Mouse (Mus musculus): Measurements from ENCODE around the gene Prkd1.
A peak's percentile ranks its signal among the peaks of the same experiment; 100 is the strongest.

Prkd1 gene

GRCm38 (mm10) chr12:50558231-50558630 is 90.7 kb downstream of the Prkd1 start:
- DNase-seq (ENCODE audit: low spot score in 2 of 2), result no peak

- no peak for DNase-seq (ENCODE audit: low spot score in 2 of 2)
Observed at GRCm38 (mm10) chr12:50554214-50554613, 94.7 kb downstream of the Prkd1 start.

GRCm38 (mm10) chr12:50549860-50550555 is 98.9 kb downstream of the Prkd1 start:
- DNase-seq (ENCODE audit: low spot score in 2 of 2), result peak; percentile 86

- DNase-seq (ENCODE audit: low spot score in 2 of 2), result peak; percentile 31 to 34
Observed at GRCm38 (mm10) chr12:50546394-50546793, 102.5 kb downstream of the Prkd1 start.

- no peak for DNase-seq (ENCODE audit: low spot score in 2 of 2)
Observed at GRCm38 (mm10) chr12:50545610-50545919, 103.3 kb downstream of the Prkd1 start.

GRCm38 (mm10) chr12:50544855-50545609 is 103.9 kb downstream of the Prkd1 start:
- no peak for DNase-seq (ENCODE audit: low spot score in 2 of 2)

GRCm38 (mm10) chr12:50540793-50541192 is 108.1 kb downstream of the Prkd1 start:
- DNase-seq (ENCODE audit: low spot score in 2 of 2), result no peak

GRCm38 (mm10) chr12:50538296-50538965 is 110.5 kb downstream of the Prkd1 start:
- peak; percentile 45 to 79 for DNase-seq (ENCODE audit: low spot score in 2 of 2)

GRCm38 (mm10) chr12:50537761-50538160 is 111.1 kb downstream of the Prkd1 start:
- DNase-seq (ENCODE audit: low spot score in 2 of 2), result no peak

- no peak for DNase-seq (ENCODE audit: low spot score in 2 of 2)
Observed at GRCm38 (mm10) chr12:50537006-50537405, 111.9 kb downstream of the Prkd1 start.

GRCm38 (mm10) chr12:50528633-50529032 is 120.3 kb downstream of the Prkd1 start:
- no peak for DNase-seq (ENCODE audit: low spot score in 2 of 2)

GRCm38 (mm10) chr12:50524061-50524460 is 124.8 kb downstream of the Prkd1 start:
- no peak for DNase-seq (ENCODE audit: low spot score in 2 of 2)

GRCm38 (mm10) chr12:50514526-50514925 is 134.4 kb downstream of the Prkd1 start:
- no peak for DNase-seq (ENCODE audit: low spot score in 2 of 2)

GRCm38 (mm10) chr12:50511486-50512225 is 137.2 kb downstream of the Prkd1 start:
- DNase-seq (ENCODE audit: low spot score in 2 of 2), result no peak

- no peak for DNase-seq (ENCODE audit: low spot score in 2 of 2)
Observed at GRCm38 (mm10) chr12:50508762-50509161, 140.1 kb downstream of the Prkd1 start.

GRCm38 (mm10) chr12:50499796-50500504 is 148.9 kb downstream of the Prkd1 start:
- no peak for DNase-seq (ENCODE audit: low spot score in 2 of 2)

- DNase-seq (ENCODE audit: low spot score in 2 of 2), result no peak
Observed at GRCm38 (mm10) chr12:50496006-50496405, 152.9 kb downstream of the Prkd1 start.

GRCm38 (mm10) chr12:50479784-50480183 is 169.1 kb downstream of the Prkd1 start:
- DNase-seq (ENCODE audit: low spot score in 2 of 2), result no peak

GRCm38 (mm10) chr12:50457151-50457550 is 191.7 kb downstream of the Prkd1 start:
- no peak for DNase-seq (ENCODE audit: low spot score in 2 of 2)

- no peak for DNase-seq (ENCODE audit: low spot score in 2 of 2)
Observed at GRCm38 (mm10) chr12:50451761-50452160, 197.1 kb downstream of the Prkd1 start.

GRCm38 (mm10) chr12:50436660-50437059 is 212.2 kb downstream of the Prkd1 start:
- no peak for DNase-seq (ENCODE audit: low spot score in 2 of 2)
